Mouse (Mus musculus) kidney, adult 2 months (tissue): ENCODE data around the gene Inppl1.

ENCODE experiments used
- CTCF ChIP-seq: fragments of 200-500 bp; conservative IDR thresholded peaks from 2 replicates; pipeline ENCODE4 v1.5.1; 2011; ENCODE audit warnings: low read depth, mild to moderate bottlenecking, control low read depth, low read length, moderate library complexity, mixed read lengths; ENCODE audit not compliant: insufficient read depth, insufficient read length
- POLR2A ChIP-seq: fragments of 200-500 bp; IDR thresholded peaks from one replicate; pipeline ENCODE4 v1.6.1; 2011; ENCODE audit warnings: low read depth, low read length, control low read depth

- no peak for TF ChIP-seq CTCF
- TF ChIP-seq POLR2A: no peak
Measured at GRCm38 (mm10) chr7:101834903-101835302, 3.1 kb downstream of the Inppl1 start.
